Mouse (Mus musculus) small intestine, adult 2 months (tissue): ENCODE measurements around the gene Ing1.

ENCODE experiments used
- CTCF ChIP-seq: fragments of 200-500 bp; IDR thresholded peaks from 2 replicates; pipeline ENCODE4 v1.5.1; 2012; ENCODE audit warnings: low read depth, mild to moderate bottlenecking, control low read depth, inconsistent platforms, low read length, moderate library complexity, mixed read lengths; ENCODE audit not compliant: insufficient replicate concordance, insufficient read length; ENCODE audit errors: extremely low read depth
- POLR2A ChIP-seq: fragments of 200-500 bp; IDR thresholded peaks from 2 replicates; pipeline ENCODE4 v1.6.1; 2012; ENCODE audit warnings: low read depth, mild to moderate bottlenecking, control low read depth, inconsistent platforms, low read length, moderate library complexity

DNA sequence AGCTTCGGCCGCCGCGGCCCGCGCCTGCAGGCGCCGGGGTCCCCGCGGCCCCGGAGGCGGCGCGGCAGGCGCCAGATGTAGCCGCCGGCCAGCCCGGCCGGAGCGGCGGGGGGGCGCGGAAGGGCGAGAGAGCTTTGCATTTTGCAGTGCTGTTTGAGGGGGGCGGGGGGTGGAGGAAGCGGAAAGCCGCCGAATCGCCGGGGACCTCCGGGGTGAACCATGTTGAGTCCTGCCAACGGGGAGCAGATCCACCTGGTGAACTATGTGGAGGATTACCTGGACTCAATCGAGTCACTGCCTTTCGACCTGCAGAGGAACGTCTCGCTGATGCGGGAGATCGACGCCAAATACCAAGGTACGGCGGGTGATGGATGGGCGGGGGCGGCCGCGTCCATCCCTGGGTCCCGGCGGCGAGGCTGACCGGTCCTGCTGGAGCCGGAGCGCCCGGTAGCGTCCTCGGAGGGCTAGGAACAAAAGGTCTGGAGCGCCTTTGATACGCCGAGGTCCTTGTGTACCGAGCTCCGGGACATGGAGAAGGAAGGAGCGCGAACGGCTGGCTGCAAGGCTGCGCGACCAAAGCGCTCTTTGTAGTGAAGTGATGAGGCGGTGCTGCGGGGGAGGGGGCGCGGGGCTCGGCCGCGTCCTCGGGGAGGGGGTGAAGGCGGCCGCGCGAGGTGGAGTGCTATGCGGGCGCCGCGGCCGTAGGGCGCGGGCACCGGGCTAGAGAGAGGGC, 1.5 kb downstream of the Ing1 start:
- TF ChIP-seq POLR2A (no peak), CTCF (no peak)
